Mouse (Mus musculus): ENCODE measurements around the gene Pfdn4. TPM values are rescaled to one million over a fixed set of nuclear protein-coding genes. Genes with fewer than 3 reads are reported as not detected.
"Not testable (repeated sequence)": the region's sequence is repeated elsewhere in the genome, so short reads cannot be mapped to it uniquely, and the experiment has no call there.

The Pfdn4 gene
- 55.5 and 55.6 TPM in 2 replicates for polyA plus RNA-seq (2012; rRNA removed)

GRCm38 (mm10) chr2:170496154-170496930, at the start of gene Pfdn4:
TSS of gene Pfdn4 (plus strand) at chr2:170496428.
- TF ChIP-seq POLR2A (IDR thresholded peaks at IDR 0.05; ENCODE audit: borderline replicate concordance, extremely low read depth, insufficient read depth, insufficient read length, poor library complexity, severe bottlenecking) = no peak
- TF ChIP-seq CTCF (IDR thresholded peaks at IDR 0.05; ENCODE audit: borderline replicate concordance, extremely low read depth, insufficient read depth, insufficient read length) = no peak

GRCm38 (mm10) chr2:170446843-170447383, 49.3 kb upstream of the Pfdn4 start:
- TF ChIP-seq CTCF (IDR thresholded peaks at IDR 0.05; ENCODE audit: borderline replicate concordance, extremely low read depth, insufficient read depth, insufficient read length) (no peak), POLR2A (IDR thresholded peaks at IDR 0.05; ENCODE audit: borderline replicate concordance, extremely low read depth, insufficient read depth, insufficient read length, poor library complexity, severe bottlenecking) (no peak)
- DNase-seq (ENCODE audit: low read depth) = peak; percentile 41

More at GRCm38 (mm10) chr2:170496154-170496930, at the start of gene Pfdn4:
- peak; percentile 57 for DNase-seq (ENCODE audit: low read depth)

DNA sequence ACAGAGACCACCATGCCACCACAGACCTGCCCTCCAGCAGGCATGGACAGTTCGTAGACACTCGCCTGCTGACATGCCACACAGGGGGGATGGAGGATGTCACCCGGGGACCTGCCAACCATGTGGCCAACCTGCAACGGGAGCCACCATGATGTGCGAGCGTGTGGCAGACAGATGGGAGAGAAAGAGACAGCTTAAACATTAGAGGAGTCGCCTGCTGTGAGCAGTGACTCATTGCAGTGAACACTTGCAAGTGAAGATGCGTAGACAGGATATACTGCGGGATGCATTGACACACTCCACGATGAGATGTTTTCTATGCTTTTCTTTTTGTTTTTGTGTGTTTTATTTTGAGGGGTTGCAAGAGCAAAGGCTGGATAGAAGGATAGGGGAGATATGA, 48.6 kb upstream of the Pfdn4 start:
- DNase-seq (ENCODE audit: low read depth) = peak; percentile 65
- TF ChIP-seq CTCF (IDR thresholded peaks at IDR 0.05; ENCODE audit: borderline replicate concordance, extremely low read depth, insufficient read depth, insufficient read length) (no peak), POLR2A (IDR thresholded peaks at IDR 0.05; ENCODE audit: borderline replicate concordance, extremely low read depth, insufficient read depth, insufficient read length, poor library complexity, severe bottlenecking) (no peak)

GRCm38 (mm10) chr2:170450933-170451332, 45.3 kb upstream of the Pfdn4 start:
- TF ChIP-seq CTCF (IDR thresholded peaks at IDR 0.05; ENCODE audit: borderline replicate concordance, extremely low read depth, insufficient read depth, insufficient read length) (peak; percentile 92), POLR2A (IDR thresholded peaks at IDR 0.05; ENCODE audit: borderline replicate concordance, extremely low read depth, insufficient read depth, insufficient read length, poor library complexity, severe bottlenecking) (no peak)

DNA sequence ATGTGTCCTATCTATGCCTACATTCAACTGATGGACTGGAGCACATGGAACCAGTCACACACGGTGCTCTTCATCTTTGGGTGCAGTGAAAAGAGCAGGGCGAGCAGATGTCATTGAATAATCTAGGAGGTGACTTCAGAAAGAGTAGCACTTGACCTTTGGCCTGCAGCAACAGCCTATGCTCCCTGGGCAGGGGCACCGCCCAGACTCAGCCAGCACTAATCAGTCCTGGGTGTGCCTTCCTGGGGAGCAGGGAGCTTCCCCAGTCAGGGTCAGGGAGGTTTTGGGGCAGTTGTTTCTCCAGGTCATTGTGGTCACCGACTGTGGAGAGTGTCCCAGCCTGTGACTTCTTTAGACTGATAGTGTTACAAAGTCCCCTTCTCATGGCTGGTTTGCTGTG, 42.4 kb upstream of the Pfdn4 start:
- not testable (repeated sequence) for DNase-seq (ENCODE audit: low read depth)

More at GRCm38 (mm10) chr2:170450933-170451332, 45.3 kb upstream of the Pfdn4 start:
- DNase-seq (ENCODE audit: low read depth) = peak; percentile 86

GRCm38 (mm10) chr2:170459183-170459582, 37.0 kb upstream of the Pfdn4 start:
- DNase-seq (ENCODE audit: low read depth) = no peak

DNA sequence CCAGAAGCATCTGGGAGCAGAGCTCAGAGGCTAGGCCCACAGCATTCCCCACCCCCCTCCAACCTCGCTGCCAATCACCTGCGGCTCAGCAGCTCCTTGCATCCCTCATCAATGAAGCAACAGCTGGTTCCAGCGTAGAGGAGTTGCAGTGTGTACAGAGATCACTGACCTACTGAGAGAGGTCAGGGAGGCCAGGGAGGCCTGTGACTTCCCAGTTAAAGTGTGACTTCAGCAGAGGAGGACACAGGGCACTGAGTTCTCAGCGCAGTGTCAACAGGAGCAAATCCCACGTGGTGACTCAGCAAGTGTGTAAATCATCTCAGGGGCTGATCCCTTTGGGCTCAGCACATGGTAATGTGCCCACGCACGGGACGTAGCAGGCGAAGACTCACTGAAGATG, 36.4 kb upstream of the Pfdn4 start:
- no peak for DNase-seq (ENCODE audit: low read depth)
- TF ChIP-seq CTCF (IDR thresholded peaks at IDR 0.05; ENCODE audit: borderline replicate concordance, extremely low read depth, insufficient read depth, insufficient read length) (no peak), POLR2A (IDR thresholded peaks at IDR 0.05; ENCODE audit: borderline replicate concordance, extremely low read depth, insufficient read depth, insufficient read length, poor library complexity, severe bottlenecking) (no peak)

More at GRCm38 (mm10) chr2:170459183-170459582, 37.0 kb upstream of the Pfdn4 start:
- TF ChIP-seq CTCF (IDR thresholded peaks at IDR 0.05; ENCODE audit: borderline replicate concordance, extremely low read depth, insufficient read depth, insufficient read length) = no peak
- no peak for TF ChIP-seq POLR2A (IDR thresholded peaks at IDR 0.05; ENCODE audit: borderline replicate concordance, extremely low read depth, insufficient read depth, insufficient read length, poor library complexity, severe bottlenecking)

DNA sequence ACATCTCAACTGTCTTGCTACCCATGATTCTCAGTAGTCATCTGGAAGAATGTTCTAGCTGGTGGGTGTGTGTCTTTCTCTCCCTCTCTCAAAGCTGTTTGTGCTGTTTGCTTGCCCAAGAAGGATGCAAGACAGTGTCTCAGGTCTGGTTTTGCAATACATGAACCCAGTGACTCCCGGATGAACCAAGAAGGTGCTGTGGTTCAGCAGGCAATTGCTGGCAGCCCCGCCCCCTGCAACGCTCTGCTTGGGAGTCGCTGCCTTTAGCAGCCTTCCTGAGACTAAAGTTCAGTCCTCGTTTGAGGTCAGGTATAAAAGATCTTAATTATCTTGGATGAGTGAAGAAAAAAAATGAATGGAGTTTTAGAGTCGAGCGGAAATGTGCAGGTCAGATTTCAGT, 34.6 kb upstream of the Pfdn4 start:
- DNase-seq (ENCODE audit: low read depth) = no peak
- TF ChIP-seq POLR2A (IDR thresholded peaks at IDR 0.05; ENCODE audit: borderline replicate concordance, extremely low read depth, insufficient read depth, insufficient read length, poor library complexity, severe bottlenecking) = no peak
- TF ChIP-seq CTCF (IDR thresholded peaks at IDR 0.05; ENCODE audit: borderline replicate concordance, extremely low read depth, insufficient read depth, insufficient read length) = no peak

DNA sequence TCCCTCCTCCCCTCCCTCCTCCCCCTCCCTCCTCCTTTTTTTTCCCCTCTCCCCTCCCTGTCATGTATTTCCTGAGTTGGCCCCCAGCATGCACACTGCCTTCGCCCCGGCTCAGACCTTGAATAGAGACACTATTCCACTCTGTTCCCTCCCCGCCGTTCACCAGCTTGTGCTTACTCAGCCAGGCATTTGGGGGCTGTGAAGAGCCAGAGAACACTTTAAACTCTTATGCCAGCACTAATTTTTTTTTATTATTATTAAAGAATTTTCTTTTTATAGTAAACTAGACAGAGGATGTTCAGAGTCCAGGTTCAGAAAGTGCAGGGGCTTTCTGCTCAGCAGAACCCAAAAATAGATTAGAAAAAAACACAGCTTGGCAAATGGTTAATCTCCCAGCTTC, 31.4 kb upstream of the Pfdn4 start:
- TF ChIP-seq CTCF (IDR thresholded peaks at IDR 0.05; ENCODE audit: borderline replicate concordance, extremely low read depth, insufficient read depth, insufficient read length) (no peak), POLR2A (IDR thresholded peaks at IDR 0.05; ENCODE audit: borderline replicate concordance, extremely low read depth, insufficient read depth, insufficient read length, poor library complexity, severe bottlenecking) (no peak)
- no peak for DNase-seq (ENCODE audit: low read depth)

- peak; percentile 44 for DNase-seq (ENCODE audit: low read depth)
- TF ChIP-seq POLR2A (IDR thresholded peaks at IDR 0.05; ENCODE audit: borderline replicate concordance, extremely low read depth, insufficient read depth, insufficient read length, poor library complexity, severe bottlenecking) = no peak
- peak; percentile 44; the same call in 1 of the 2 replicates for TF ChIP-seq CTCF (IDR thresholded peaks at IDR 0.05; ENCODE audit: borderline replicate concordance, extremely low read depth, insufficient read depth, insufficient read length)
Observed at GRCm38 (mm10) chr2:170468009-170468408, 28.2 kb upstream of the Pfdn4 start.

DNA sequence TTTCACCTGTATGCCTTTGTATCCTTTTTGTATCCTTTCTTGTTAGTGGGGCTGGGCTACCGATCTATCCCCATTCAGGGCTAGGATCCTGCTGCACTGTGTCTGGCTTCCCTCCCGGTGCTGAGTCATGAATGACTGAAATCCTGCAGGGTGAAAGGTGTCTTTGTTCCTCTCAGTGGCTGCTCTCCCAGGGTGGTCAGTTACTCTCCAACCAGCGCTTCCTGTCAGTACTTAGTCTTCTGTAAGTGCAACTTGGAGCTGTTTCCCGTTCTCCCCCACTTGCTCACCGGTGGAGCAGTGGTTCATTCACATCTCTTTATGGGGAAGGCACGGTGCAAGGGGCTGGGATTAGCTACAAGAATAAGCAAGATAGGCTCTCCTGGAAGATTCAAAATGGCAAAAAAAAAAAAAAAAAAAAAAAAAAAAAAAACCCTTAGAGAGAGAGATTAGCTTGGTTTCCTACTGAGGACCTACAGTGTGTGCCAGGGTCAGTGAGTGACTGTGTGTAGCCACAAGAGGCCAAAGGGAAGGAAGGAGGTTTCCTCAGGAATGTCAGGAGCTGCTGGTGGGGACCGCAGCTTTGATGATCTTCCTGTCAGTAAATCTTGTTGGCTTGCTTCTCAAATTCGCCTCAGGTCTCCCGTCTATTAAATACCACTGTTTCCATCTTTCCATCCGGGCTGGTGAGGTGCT, 26.5 kb upstream of the Pfdn4 start:
- TF ChIP-seq CTCF (IDR thresholded peaks at IDR 0.05; ENCODE audit: borderline replicate concordance, extremely low read depth, insufficient read depth, insufficient read length) (no peak), POLR2A (IDR thresholded peaks at IDR 0.05; ENCODE audit: borderline replicate concordance, extremely low read depth, insufficient read depth, insufficient read length, poor library complexity, severe bottlenecking) (no peak)
- peak; percentile 82 for DNase-seq (ENCODE audit: low read depth)
